Mouse (Mus musculus) heart, adult 2 months (tissue): ENCODE measurements around the gene Chit1. TPM values are rescaled to one million over a fixed set of nuclear protein-coding genes. Genes with fewer than 3 reads are reported as not detected.

Source experiments
- DNase-seq, 2 experiments: peaks; one replicate each; pipeline ENCODE4 v3.0.0; 2021
- H3K27ac ChIP-seq: fragments of 200-600 bp; 2 replicates; pipeline ENCODE4 v1.8.1; 2022
- H3K27me3 ChIP-seq: fragments of 200-500 bp; 2 replicates; pipeline ENCODE4 v1.6.1; 2012; ENCODE audit warnings: mild to moderate bottlenecking, low read length, inconsistent platforms, mixed read lengths; ENCODE audit not compliant: control insufficient read depth, insufficient read depth
- H3K36me3 ChIP-seq: fragments of 200-500 bp; 2 replicates; pipeline ENCODE4 v1.6.1; 2012; ENCODE audit warnings: low read length, inconsistent platforms; ENCODE audit not compliant: control insufficient read depth, insufficient read depth
- H3K4me1 ChIP-seq: fragments of 200-500 bp; 2 replicates; pipeline ENCODE4 v1.6.1; 2011; ENCODE audit warnings: low read length; ENCODE audit not compliant: control insufficient read depth, insufficient read depth
- H3K4me3 ChIP-seq: fragments of 200-600 bp; 2 replicates; pipeline ENCODE4 v1.8.1; 2022
- H3K79me2 ChIP-seq: fragments of 200-500 bp; replicated peaks from 2 replicates; pipeline ENCODE4 v1.6.1; 2012; ENCODE audit warnings: mild to moderate bottlenecking, inconsistent platforms, low read length, moderate library complexity, mixed read lengths; ENCODE audit not compliant: control insufficient read depth, insufficient read depth
- H3K9ac ChIP-seq: fragments of 200-500 bp; 2 replicates; pipeline ENCODE4 v1.6.1; 2012; ENCODE audit warnings: low read depth, mild to moderate bottlenecking, control low read depth, inconsistent platforms, low read length, mixed read lengths
- CTCF ChIP-seq: fragments of 200-600 bp; IDR thresholded peaks from 2 replicates; pipeline ENCODE4 v1.8.1; 2022; ENCODE audit warnings: antibody characterized with exemption, mild to moderate bottlenecking, moderate library complexity
- EP300 ChIP-seq: fragments of 200-500 bp; IDR thresholded peaks from 2 replicates; pipeline ENCODE4 v1.6.1; 2011; ENCODE audit warnings: low read depth, low read length, control low read depth; ENCODE audit not compliant: insufficient read depth
- POLR2A ChIP-seq: fragments of 200-500 bp; IDR thresholded peaks from 2 replicates; pipeline ENCODE4 v1.6.1; 2011; ENCODE audit warnings: mild to moderate bottlenecking, low read depth, low read length, control low read depth; ENCODE audit not compliant: insufficient read depth
- WGBS: fragments of 180-500 bp; shearing (Covaris S2); methylation state at CpG from one replicate; pipeline ENCODE4 v1.1.7; 2018; 5-methylcytosine and 5-hydroxymethylcytosine counted together
- intact Hi-C: fragments of 180-260 bp; cut with DNase I; formaldehyde crosslinking; loops from one replicate; pipeline ENCODE4 v1.15.1; 2025
- long read RNA-seq: library from polyadenylated mRNA; stranded (forward); transcript quantifications from one replicate; pipeline ENCODE4 v2.0.0, GENCODE M21; 2021
- polyA plus RNA-seq: library from polyadenylated mRNA; depleted of rRNA; stranded (reverse); fragments of >200 nt; gene quantifications from 2 replicates; pipeline ENCODE4 v1.2.3, GENCODE M21; 2012; rRNA removed
- total RNA-seq, 2 experiments: library from RNA; stranded (reverse); gene quantifications; 2 replicates each; pipeline ENCODE4 v1.2.3; 2021

The Chit1 gene
- not detected for total RNA-seq
- polyA plus RNA-seq, result 0.16 TPM in 1 of 2 replicates, not detected in the other
- long read RNA-seq, result 0 reads

GRCm38 (mm10) chr1:134110979-134111378, at the start of gene Chit1:
TSS of gene Chit1 (plus strand) at chr1:134111242.
- intact Hi-C loops, result no loop called here

GRCm38 (mm10) chr1:134061915-134062314, 49.1 kb upstream of the Chit1 start:
- H3K9ac ChIP-seq, result no peak overlapping the region
- H3K27me3 ChIP-seq, result no peaks in the 10 kb centered on the region
- no peak overlapping the region for H3K4me3 ChIP-seq
- H3K4me1 ChIP-seq, result peaks cover 35% of the 10 kb centered on the region
- peak overlapping the region; percentile 100 for H3K27ac ChIP-seq
- intact Hi-C loops, result no loop called here
- H3K36me3 ChIP-seq, result no peaks in the 10 kb centered on the region
- no peaks in the 10 kb centered on the region for H3K79me2 ChIP-seq
- no peak for DNase-seq
- WGBS, result 73% methylated on average over 3 of the region's 3 CpGs
- TF ChIP-seq POLR2A (no peak), CTCF (no peak), EP300 (no peak)

More at GRCm38 (mm10) chr1:134110979-134111378, at the start of gene Chit1:
- Histone ChIP-seq H3K27me3 (no peaks in the 10 kb centered on the region), H3K4me1 (peaks cover 1% of the 10 kb centered on the region; the same call in 1 of the 2 replicates), H3K9ac (no peak within 1 kb of the TSS), H3K36me3 (no peaks in the 10 kb centered on the region), H3K79me2 (no peaks in the 10 kb centered on the region), H3K27ac (no peak within 1 kb of the TSS), H3K4me3 (no peak within 1 kb of the TSS)
- peak in 1 of 2 experiments; percentile 10 for DNase-seq
- TF ChIP-seq CTCF (peak; percentile 28), EP300 (no peak), POLR2A (no peak)
- 64% methylated on average over 4 of the region's 4 CpGs for WGBS

- Histone ChIP-seq H3K79me2 (no peaks in the 10 kb centered on the region), H3K9ac (peak overlapping the region; percentile 53), H3K4me1 (peaks cover 36% of the 10 kb centered on the region), H3K36me3 (no peaks in the 10 kb centered on the region), H3K27ac (peak overlapping the region; percentile 100), H3K27me3 (no peaks in the 10 kb centered on the region), H3K4me3 (peak overlapping the region; percentile 26; the same call in 1 of the 2 replicates)
- intact Hi-C loops, result loop anchor here (1.0 kb wide), 1 partner anchor 15 kb away; no protein-coding TSS in a partner anchor
- no peak for DNase-seq
- 34% methylated on average over 11 of the region's 11 CpGs for WGBS
- no peak for TF ChIP-seq EP300
- TF ChIP-seq CTCF, result no peak
These were observed 48.5 kb upstream of the Chit1 start for GRCm38 (mm10) chr1:134062411-134063085.

DNA sequence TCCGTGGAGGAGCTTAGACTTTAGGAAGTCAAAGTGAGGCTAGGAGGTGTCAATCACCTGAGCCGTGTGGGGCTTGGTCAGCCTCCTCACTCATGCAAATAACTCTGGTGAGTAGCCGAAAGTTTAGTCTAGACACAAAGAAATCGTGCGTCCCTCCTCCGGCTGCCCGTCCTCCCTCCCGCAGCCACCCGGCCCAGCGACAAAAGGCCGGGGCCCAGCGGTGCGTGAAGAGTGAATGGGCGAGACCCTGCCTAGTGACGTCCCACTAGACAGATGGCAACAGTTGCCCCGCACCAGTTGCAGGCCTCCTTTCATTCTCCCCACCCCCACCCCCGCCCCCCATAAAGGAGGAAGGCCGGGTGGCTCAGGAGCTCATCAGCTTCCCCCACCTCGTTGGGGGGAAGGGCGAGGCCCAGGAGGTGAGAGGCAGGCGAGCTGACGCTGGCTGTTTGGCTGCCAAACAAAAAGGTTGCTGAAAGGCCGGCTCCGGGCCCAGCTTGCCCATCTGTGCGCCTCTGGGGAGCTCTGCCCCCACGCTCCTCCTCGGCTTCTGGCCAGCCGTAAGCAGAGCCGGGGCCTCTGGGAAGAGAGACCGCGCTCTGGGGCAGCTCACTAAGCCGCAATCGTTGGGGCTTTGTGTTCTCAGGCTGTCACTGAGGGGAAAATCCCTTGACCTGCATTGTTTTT, 47.8 kb upstream of the Chit1 start:
- DNase-seq, result peak; percentile 80 to 83
- no peaks in the 10 kb centered on the region for H3K36me3 ChIP-seq
- peaks cover 36% of the 10 kb centered on the region for H3K4me1 ChIP-seq
- peak overlapping the region; percentile 98 for H3K27ac ChIP-seq
- no peaks in the 10 kb centered on the region for H3K27me3 ChIP-seq
- H3K79me2 ChIP-seq, result no peaks in the 10 kb centered on the region
- 11% methylated on average over 33 of the region's 33 CpGs for WGBS
- H3K4me3 ChIP-seq, result peak overlapping the region; percentile 26
- no peak for TF ChIP-seq POLR2A
- TF ChIP-seq EP300, result 0 out of 2 replicates have a peak, but pooled peaks have one; percentile 15
- peak overlapping the region; percentile 53 for H3K9ac ChIP-seq
- intact Hi-C loops, result loop anchor here (1.0 kb wide), 1 partner anchor 14 kb away; no protein-coding TSS in a partner anchor

DNA sequence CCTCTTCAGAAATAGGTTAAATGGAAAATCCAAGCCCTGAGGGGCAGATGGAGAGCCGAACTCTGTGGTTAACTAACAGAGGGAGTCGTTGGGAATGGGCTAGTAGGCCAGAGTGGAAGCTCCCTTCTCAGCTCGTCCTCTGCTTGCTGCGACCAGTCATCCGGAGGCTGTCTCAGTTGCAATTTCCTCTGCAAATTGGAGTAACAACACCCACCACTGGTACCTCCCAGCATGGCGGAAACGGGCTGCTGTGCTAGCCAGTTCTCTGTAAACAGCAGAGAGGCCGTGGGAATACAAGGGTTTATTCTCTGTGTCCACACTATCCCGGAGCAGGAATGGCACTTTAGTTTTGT, 47.3 kb upstream of the Chit1 start:
- intact Hi-C loops, result loop anchor here (1.0 kb wide), 1 partner anchor 14 kb away; no protein-coding TSS in a partner anchor
- TF ChIP-seq CTCF (no peak), POLR2A (peak; percentile 80), EP300 (no peak)
- peak; percentile 69 to 75 for DNase-seq
- 25% methylated on average over 9 of the region's 9 CpGs for WGBS
- Histone ChIP-seq H3K4me3 (peak overlapping the region; percentile 26), H3K27me3 (no peaks in the 10 kb centered on the region), H3K79me2 (no peaks in the 10 kb centered on the region), H3K36me3 (no peaks in the 10 kb centered on the region), H3K27ac (peak overlapping the region; percentile 98), H3K4me1 (peaks cover 36% of the 10 kb centered on the region), H3K9ac (peak overlapping the region; percentile 53)
